Mouse (Mus musculus) ovary, adult 18-20 months (tissue): Measurements from ENCODE around the gene Ube2cbp.

Experiments used
- DNase-seq: peaks from one replicate; pipeline ENCODE4 v3.0.0; 2022; ENCODE audit warnings: low spot score, mixed read lengths

Gene Ube2cbp

GRCm38 (mm10) chr9:86464151-86465105 is at the start of gene Ube2cbp:
Gene Ube2cbp, minus strand, starts transcription at chr9:86464950.
- peak; percentile 70 for DNase-seq

GRCm38 (mm10) chr9:86514390-86514789 is 49.6 kb upstream of the Ube2cbp start:
- no peak for DNase-seq

- no peak for DNase-seq
Observed at GRCm38 (mm10) chr9:86513733-86514132, 49.0 kb upstream of the Ube2cbp start.

- DNase-seq: no peak
Observed at GRCm38 (mm10) chr9:86507437-86507836, 42.7 kb upstream of the Ube2cbp start.

GRCm38 (mm10) chr9:86499083-86499482 is 34.3 kb upstream of the Ube2cbp start:
- no peak for DNase-seq

GRCm38 (mm10) chr9:86496261-86496660 is 31.5 kb upstream of the Ube2cbp start:
- no peak for DNase-seq

- DNase-seq: no peak
Observed at GRCm38 (mm10) chr9:86491740-86492139, 27.0 kb upstream of the Ube2cbp start.

- DNase-seq: no peak
Observed at GRCm38 (mm10) chr9:86482236-86482635, 17.5 kb upstream of the Ube2cbp start.

- no peak for DNase-seq
Observed at GRCm38 (mm10) chr9:86478414-86479093, 13.8 kb upstream of the Ube2cbp start.

- no peak for DNase-seq
Observed at GRCm38 (mm10) chr9:86476763-86477162, 12.0 kb upstream of the Ube2cbp start.

GRCm38 (mm10) chr9:86475956-86476355 is 11.2 kb upstream of the Ube2cbp start:
- DNase-seq: no peak

- DNase-seq: peak; percentile 82
Observed at GRCm38 (mm10) chr9:86466990-86467870, 2.5 kb upstream of the Ube2cbp start, which contains the start of gene Dop1a. Gene Dop1a, plus strand, starts transcription at chr9:86467154.

GRCm38 (mm10) chr9:86453626-86454025 is 11.1 kb downstream of the Ube2cbp start:
- DNase-seq: no peak

GRCm38 (mm10) chr9:86451617-86452016 is 13.1 kb downstream of the Ube2cbp start:
- DNase-seq: no peak

- no peak for DNase-seq
Observed at GRCm38 (mm10) chr9:86451094-86451493, 13.7 kb downstream of the Ube2cbp start.

GRCm38 (mm10) chr9:86449581-86449980 is 15.2 kb downstream of the Ube2cbp start:
- DNase-seq: peak; percentile 31

GRCm38 (mm10) chr9:86447431-86447830 is 17.3 kb downstream of the Ube2cbp start:
- DNase-seq: no peak

GRCm38 (mm10) chr9:86446847-86447246 is 17.9 kb downstream of the Ube2cbp start:
- no peak for DNase-seq

GRCm38 (mm10) chr9:86442248-86442647 is 22.5 kb downstream of the Ube2cbp start:
- no peak for DNase-seq

- DNase-seq: no peak
Observed at GRCm38 (mm10) chr9:86438337-86439009, 26.3 kb downstream of the Ube2cbp start.

GRCm38 (mm10) chr9:86436608-86437007 is 28.1 kb downstream of the Ube2cbp start:
- no peak for DNase-seq
